Mouse (Mus musculus): ENCODE results near the gene Mpp6.

Mpp6 gene

GRCm38 (mm10) chr6:50109757-50110378 lies at the start of gene Mpp6:
Gene Mpp6, plus strand, starts transcription at chr6:50110241.
- DNase-seq (ENCODE audit: low read depth) = peak; percentile 86

- DNase-seq (ENCODE audit: low read depth) = peak; percentile 20
Measured at GRCm38 (mm10) chr6:50066172-50066571, 43.9 kb upstream of the Mpp6 start.

- DNase-seq (ENCODE audit: low read depth) = no peak
Measured at GRCm38 (mm10) chr6:50068490-50068889, 41.6 kb upstream of the Mpp6 start.

GRCm38 (mm10) chr6:50075248-50075647 lies 34.8 kb upstream of the Mpp6 start:
- no peak for DNase-seq (ENCODE audit: low read depth)

- DNase-seq (ENCODE audit: low read depth) = no peak
Measured at GRCm38 (mm10) chr6:50076473-50076872, 33.6 kb upstream of the Mpp6 start.

GRCm38 (mm10) chr6:50080431-50080830 lies 29.6 kb upstream of the Mpp6 start:
- DNase-seq (ENCODE audit: low read depth) = no peak

- DNase-seq (ENCODE audit: low read depth) = no peak
Measured at GRCm38 (mm10) chr6:50085206-50085605, 24.8 kb upstream of the Mpp6 start.

GRCm38 (mm10) chr6:50089333-50089732 lies 20.7 kb upstream of the Mpp6 start:
- DNase-seq (ENCODE audit: low read depth) = no peak

- DNase-seq (ENCODE audit: low read depth) = no peak
Measured at GRCm38 (mm10) chr6:50090221-50090620, 19.8 kb upstream of the Mpp6 start.

GRCm38 (mm10) chr6:50091462-50092154 lies 18.4 kb upstream of the Mpp6 start:
- no peak for DNase-seq (ENCODE audit: low read depth)

- peak; percentile 48 for DNase-seq (ENCODE audit: low read depth)
Measured at GRCm38 (mm10) chr6:50109201-50109756, 762 bp upstream of the Mpp6 start.

GRCm38 (mm10) chr6:50110379-50110941 lies 419 bp downstream of the Mpp6 start:
- DNase-seq (ENCODE audit: low read depth) = peak; percentile 66

GRCm38 (mm10) chr6:50111111-50111655 lies 1.1 kb downstream of the Mpp6 start:
- peak; percentile 18 for DNase-seq (ENCODE audit: low read depth)

GRCm38 (mm10) chr6:50112775-50113174 lies 2.7 kb downstream of the Mpp6 start:
- peak; percentile 88 for DNase-seq (ENCODE audit: low read depth)

GRCm38 (mm10) chr6:50114280-50114679 lies 4.2 kb downstream of the Mpp6 start:
- DNase-seq (ENCODE audit: low read depth) = peak; percentile 35

- DNase-seq (ENCODE audit: low read depth) = no peak
Measured at GRCm38 (mm10) chr6:50120931-50121330, 10.9 kb downstream of the Mpp6 start.

GRCm38 (mm10) chr6:50122835-50123234 lies 12.8 kb downstream of the Mpp6 start:
- no peak for DNase-seq (ENCODE audit: low read depth)

- DNase-seq (ENCODE audit: low read depth) = no peak
Measured at GRCm38 (mm10) chr6:50124197-50124596, 14.2 kb downstream of the Mpp6 start.

- no peak for DNase-seq (ENCODE audit: low read depth)
Measured at GRCm38 (mm10) chr6:50126331-50126730, 16.3 kb downstream of the Mpp6 start.

GRCm38 (mm10) chr6:50127536-50127935 lies 17.5 kb downstream of the Mpp6 start:
- no peak for DNase-seq (ENCODE audit: low read depth)

GRCm38 (mm10) chr6:50137651-50138050 lies 27.6 kb downstream of the Mpp6 start:
- no peak for DNase-seq (ENCODE audit: low read depth)

- no peak for DNase-seq (ENCODE audit: low read depth)
Measured at GRCm38 (mm10) chr6:50139526-50139925, 29.5 kb downstream of the Mpp6 start.

- DNase-seq (ENCODE audit: low read depth) = peak; percentile 62
Measured at GRCm38 (mm10) chr6:50146158-50146557, 36.1 kb downstream of the Mpp6 start.

All from induced T-regulatory cell, adult 2 months (primary cell).